Mouse (Mus musculus) retina, postnatal 1 day (tissue): ENCODE measurements around the gene Cmc2.

Experiments
- DNase-seq: peaks from one replicate; pipeline ENCODE4 v3.0.0-alpha.2; 2012

Cmc2 gene

GRCm38 (mm10) chr8:116905252-116905651 lies 16.0 kb downstream of the Cmc2 start:
- DNase-seq: no peak

DNA sequence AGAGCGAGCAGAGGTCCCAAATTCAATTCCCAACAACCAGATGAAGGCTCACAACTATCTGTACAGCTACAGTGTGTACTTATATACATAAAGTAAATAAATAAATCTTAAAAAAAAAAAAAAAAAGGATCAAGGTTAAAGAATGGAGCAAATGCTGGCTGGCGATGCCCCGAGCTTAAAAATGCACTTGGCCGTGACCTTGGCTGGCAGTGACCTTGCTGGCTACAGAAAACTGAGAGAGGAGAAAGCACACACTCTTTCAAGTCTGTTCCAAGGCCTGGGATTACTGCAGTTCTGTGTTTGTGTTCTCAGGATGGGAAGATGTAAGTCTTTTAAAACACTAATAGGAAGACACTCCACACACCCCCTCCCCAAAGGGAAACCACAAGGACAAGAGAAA lies 16.5 kb downstream of the Cmc2 start:
- DNase-seq: no peak

DNA sequence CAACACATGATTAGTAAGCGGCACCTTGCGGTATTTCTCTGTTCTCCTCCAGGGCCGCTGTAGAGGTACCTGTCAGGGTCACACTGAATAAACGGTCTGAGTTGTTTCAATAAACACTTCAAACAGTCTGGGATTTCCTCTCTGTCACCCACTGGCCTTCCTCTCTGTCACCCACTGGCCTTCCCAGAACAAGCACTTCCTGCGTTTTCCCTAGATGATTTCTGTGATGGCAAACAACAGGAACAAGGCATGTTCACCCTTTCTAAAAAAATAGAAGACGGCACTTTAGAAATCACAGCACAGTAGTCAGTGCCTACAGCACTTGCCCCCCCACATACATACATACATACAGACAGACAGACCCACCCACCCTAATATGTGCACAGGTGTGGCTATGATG lies 25.7 kb downstream of the Cmc2 start:
- no peak for DNase-seq

DNA sequence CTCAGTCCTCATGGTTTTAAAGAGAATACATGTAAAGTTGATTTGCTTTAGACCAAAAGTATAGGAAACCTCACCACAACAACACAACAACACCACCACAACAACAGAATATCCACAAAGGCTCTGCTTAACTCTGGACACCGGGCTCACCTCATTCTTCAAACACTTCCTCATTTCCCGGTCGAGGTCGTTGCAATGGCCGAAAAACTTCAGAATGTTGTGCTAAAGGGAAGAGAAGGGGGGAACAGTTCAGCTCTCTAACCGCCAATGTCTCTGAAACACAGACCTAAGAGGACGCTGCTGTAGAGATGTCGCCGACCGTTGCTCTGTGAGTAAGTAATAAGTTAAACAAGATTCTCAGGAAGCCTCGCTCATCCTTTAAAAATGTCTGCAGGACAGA lies 27.3 kb downstream of the Cmc2 start:
- no peak for DNase-seq

DNA sequence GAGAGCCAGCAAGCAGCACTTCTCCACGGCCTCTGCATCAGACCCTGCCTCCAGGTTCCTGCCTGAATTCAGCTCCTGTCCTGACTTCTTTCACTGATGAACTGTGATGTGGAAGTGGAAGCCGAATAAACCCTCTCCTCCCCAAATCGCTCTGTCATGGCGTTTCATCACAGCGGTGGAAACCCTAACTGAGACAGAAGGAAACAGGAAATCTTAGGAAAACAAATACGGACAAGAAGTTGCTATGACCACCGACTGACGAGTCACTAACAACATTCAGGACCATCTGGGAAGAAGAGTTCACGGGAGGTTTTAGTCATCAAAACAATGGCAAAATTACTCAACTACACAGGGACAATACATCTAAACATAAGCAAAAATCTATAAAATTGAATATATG lies 28.6 kb downstream of the Cmc2 start:
- no peak for DNase-seq

- no peak for DNase-seq
Measured at GRCm38 (mm10) chr8:116892130-116892529, 29.1 kb downstream of the Cmc2 start.

DNA sequence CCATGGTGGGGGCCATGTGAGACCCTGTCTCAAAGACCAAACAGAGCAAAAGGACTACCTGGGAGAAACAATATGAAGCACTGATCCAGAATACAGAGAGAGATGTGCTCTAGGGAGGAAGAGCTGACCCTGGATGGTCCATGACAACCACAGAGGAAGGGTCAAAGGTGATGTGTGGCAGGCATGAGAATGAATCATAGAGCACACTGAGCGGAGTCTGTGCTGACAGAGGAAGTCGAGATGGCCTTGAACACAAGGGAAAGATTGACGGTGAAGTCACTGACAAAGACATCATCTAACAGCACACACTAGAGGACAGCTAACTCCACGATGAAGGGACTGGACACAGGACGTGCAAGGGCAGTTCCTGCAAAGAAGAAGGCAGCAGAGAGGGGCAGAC lies 29.8 kb downstream of the Cmc2 start:
- DNase-seq: no peak

DNA sequence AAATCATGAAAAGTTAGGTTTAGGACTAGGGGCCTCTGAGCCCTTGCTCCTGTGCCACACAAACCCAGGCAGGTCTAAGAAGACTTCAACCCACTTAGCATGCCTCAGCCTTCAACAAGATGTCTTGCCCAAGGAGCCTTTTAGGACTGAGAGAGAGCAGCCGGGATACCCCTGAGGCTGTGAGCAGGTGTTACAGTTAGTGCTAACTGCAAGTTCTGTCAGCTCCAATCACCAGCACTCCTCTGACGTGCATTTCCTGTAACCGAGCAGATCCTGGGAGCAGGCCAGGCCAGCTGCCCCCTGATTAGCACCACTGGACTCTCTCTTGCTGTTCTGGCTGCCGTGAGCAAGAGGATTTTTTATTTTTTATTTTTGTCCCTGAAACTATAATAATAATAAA lies 33.4 kb downstream of the Cmc2 start:
- peak; percentile 58 for DNase-seq

GRCm38 (mm10) chr8:116881396-116881795 lies 39.9 kb downstream of the Cmc2 start:
- DNase-seq: no peak

GRCm38 (mm10) chr8:116875798-116876450 lies 45.3 kb downstream of the Cmc2 start:
- no peak for DNase-seq

DNA sequence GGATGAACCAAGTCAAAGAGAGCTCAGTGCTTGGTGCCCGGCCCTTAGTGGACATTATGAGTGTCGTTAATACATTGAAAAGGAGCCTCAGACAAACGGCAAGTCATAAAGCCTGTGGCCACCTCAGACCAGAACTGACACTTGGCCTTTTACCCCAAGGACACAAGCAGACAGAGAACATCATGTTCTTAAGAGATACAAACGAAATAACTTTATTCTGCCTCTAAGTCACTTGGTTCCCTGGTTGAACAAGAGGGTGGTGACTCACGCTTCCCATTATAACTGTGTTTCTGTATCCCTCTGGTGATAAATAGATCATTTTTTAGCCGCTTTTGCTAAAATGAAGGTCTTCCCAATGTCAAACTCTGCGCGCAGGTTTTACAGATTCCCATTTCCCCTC lies 47.3 kb downstream of the Cmc2 start:
- DNase-seq: no peak

DNA sequence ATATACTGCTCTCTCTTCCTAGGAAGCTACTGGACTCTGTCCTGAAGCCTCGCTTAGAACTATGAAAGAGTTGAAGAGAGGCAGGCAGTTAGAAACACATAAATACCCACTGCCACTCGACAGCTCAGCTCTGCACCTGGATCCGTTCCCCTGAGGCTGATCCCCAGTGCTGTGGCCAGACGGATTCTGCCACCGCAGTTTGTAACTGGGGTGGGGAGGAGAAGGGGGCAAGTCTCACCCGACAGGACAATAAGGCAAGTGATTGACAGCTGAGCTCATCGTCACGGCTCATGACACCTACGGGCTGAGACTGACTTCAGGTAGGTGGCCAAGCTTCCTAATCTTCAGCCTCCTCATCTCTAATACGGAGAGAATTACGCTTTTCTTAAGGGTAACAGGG lies 47.7 kb downstream of the Cmc2 start:
- no peak for DNase-seq

GRCm38 (mm10) chr8:116872761-116873342 lies 48.4 kb downstream of the Cmc2 start:
- DNase-seq: peak; percentile 61

DNA sequence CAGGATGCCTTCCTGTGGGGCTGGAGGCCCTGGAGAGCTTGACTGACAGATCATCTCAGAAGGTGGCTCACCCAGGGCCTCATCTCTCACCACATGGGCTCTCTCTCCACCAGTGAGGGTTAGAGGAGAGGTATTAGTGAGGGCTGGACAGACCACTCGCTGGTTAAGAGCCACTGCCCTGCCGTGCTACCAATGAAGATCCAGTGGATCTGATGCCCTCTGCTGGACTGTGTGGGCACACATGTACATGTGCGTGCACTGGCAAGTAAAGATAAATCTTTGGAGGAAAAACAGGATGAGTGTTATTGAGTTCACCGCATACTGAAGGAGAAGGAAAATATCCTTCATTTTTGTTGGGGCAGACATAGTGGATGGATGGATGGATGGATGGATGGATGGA lies 52.6 kb downstream of the Cmc2 start:
- DNase-seq: peak; percentile 71

DNA sequence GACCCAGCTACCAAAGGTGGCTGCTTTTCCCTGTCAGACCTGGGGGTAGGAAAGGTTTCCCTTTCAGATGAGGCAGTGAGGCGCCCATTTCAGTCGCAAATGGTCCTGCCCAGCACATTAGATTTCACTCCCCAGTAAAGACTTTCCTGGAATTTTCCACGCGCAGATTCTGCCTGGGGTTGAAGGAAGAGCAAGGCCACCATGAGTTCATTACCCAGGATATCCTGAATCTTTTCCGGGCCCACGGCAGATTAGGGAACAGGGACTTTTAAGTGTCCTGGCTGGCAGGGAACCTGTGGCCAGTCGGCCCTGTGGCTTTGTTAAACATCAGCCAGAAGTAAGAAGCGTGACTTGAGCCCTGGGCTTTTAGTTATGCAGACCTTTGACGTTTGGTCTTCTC lies 53.9 kb downstream of the Cmc2 start:
- DNase-seq: no peak

GRCm38 (mm10) chr8:116866118-116866903 lies 54.9 kb downstream of the Cmc2 start:
- DNase-seq: peak; percentile 34

- DNase-seq: no peak
Measured at GRCm38 (mm10) chr8:116864514-116864913, 56.7 kb downstream of the Cmc2 start.

DNA sequence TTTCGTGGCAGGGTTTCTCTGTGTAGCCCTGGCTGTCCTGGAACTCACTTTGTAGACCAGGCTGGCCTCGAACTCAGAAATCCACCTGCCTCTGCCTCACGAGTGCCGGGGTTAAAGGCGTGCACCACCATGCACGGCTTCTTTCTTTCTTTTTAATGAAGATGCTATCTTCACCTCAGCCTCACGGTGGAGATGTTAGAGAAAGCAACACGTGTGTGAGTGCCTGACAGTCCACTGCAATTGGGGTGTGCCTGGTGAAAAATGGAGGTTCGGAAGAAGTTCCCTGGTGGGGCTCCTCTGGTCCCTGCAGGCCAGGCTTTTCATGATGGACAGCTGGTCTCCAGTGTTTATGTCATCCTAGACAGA lies 57.2 kb downstream of the Cmc2 start:
- DNase-seq: no peak

DNA sequence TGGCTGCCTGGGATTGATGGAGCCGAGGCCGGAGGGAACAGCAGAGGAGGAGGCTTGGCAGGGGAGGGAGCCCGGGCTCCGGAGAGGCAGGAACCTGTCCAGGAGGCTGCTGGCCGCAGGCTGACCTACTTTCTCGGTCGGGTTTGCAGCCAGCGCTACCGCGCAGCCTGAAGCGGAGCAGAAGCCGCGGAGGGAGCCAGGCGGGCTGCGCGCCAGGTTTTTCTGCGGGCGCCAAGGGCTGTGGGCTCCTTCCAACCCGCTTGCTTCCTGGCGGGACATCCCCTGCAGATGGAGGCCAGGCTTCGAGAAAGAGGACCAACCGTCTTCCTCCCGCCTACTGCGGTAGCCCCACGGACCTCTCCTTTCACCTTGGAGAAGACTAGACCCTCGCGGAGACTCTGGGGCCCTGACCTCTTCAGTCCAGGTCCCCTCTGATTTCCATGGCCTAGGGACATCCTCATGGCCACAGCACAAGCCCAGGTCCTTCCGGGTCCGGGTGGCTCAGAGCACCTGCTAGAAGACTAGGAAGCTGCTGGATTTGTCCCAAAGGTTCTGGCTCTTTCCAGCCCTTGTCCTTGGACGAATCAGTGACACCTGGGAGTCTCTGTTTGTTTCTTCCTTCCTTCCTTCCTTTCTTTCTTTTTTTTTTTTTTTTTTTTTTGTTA lies 57.8 kb downstream of the Cmc2 start:
- DNase-seq: peak; percentile 84

DNA sequence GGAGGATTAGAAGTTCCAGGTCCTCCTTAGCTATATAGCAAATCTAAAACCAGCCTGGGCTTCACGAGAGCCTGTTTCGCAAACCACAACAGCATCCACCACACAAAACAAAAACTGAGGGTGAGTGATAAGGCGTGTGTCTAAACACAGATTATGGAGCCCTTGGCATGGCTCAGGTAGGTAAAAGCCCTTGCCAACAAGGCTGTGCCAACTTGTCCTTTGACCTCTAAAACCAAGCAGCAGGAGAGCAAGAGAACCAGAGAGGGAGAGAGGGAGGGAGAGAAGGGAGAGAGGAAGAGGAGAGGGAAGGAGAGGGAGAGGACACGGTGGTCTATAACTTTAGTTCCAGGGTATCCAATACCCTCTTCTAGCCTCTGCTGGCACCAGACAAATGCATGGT lies 59.1 kb downstream of the Cmc2 start:
- DNase-seq: no peak

GRCm38 (mm10) chr8:116852042-116852441 lies 69.2 kb downstream of the Cmc2 start:
- no peak for DNase-seq

GRCm38 (mm10) chr8:116848042-116848441 lies 73.2 kb downstream of the Cmc2 start:
- DNase-seq: no peak

DNA sequence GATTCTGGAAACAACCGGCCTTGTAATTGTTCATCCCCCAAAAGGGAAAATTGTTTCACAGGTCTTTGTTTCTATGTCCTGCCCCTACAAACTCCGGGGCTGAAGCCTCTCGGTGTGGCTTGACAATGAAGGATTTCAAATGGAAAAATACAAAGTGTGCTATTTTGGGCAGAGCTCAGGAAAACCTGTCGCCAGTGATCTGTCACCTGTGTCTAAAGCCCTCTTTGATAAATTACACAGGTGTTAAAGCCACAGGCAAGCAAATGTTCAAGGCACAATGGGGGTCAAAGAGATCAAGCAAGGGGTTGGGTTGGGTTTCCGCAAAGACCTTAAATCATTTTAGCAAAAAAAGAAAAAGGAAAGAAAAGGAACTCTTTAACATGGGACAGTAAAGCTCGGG lies 78.6 kb downstream of the Cmc2 start:
- no peak for DNase-seq
